Mouse (Mus musculus) liver, postnatal 0 days (tissue): ENCODE results near the gene Btnl6.
"Not testable (repeated sequence)": the region's sequence is repeated elsewhere in the genome, so short reads cannot be mapped to it uniquely, and the experiment has no call there.

Experiments
- CTCF ChIP-seq: sonication (generic); IDR thresholded peaks from 2 replicates; pipeline ENCODE4 v1.5.1; 2016; ENCODE audit warnings: antibody characterized with exemption, low read depth
- EP300 ChIP-seq: IDR thresholded peaks from 2 replicates; pipeline ENCODE4 v1.6.1; 2016; ENCODE audit warnings: antibody characterized with exemption, low read depth, mild to moderate bottlenecking

- TF ChIP-seq CTCF, EP300: not testable (repeated sequence)
These were observed 19.8 kb downstream of the Btnl6 start for GRCm38 (mm10) chr17:34497319-34497718.
